Mouse (Mus musculus) spleen, adult 2 months (tissue): ENCODE measurements at regions not wholly inside any gene's neighbourhood (a gene's known extent, or its start where the extent isn't known, plus 50 kb on each side); places are given as distances from the start of the nearest gene placed in this dataset.

Experiments used
- DNase-seq, 2 experiments: peaks; one replicate each; pipeline versions ENCODE4 v3.0.0 to v3.0.0-alpha.2; 2012 to 2021; ENCODE audit warnings: low spot score in 2 of 2, low read depth in 1 of 2
- H3K27ac ChIP-seq: fragments of 200-500 bp; 2 replicates; pipeline ENCODE4 v1.5.1; 2012; ENCODE audit warnings: low read length, inconsistent platforms; ENCODE audit not compliant: insufficient read depth
- H3K27me3 ChIP-seq: fragments of 200-500 bp; 2 replicates; pipeline ENCODE4 v1.6.1; 2012; ENCODE audit warnings: mild to moderate bottlenecking, moderate library complexity, low read length, inconsistent platforms; ENCODE audit not compliant: control insufficient read depth, insufficient read depth
- H3K36me3 ChIP-seq: fragments of 200-500 bp; 2 replicates; pipeline ENCODE4 v1.6.1; 2012; ENCODE audit warnings: mild to moderate bottlenecking, low read length, inconsistent platforms; ENCODE audit not compliant: control insufficient read depth, insufficient read depth
- H3K4me1 ChIP-seq: fragments of 200-500 bp; 2 replicates; pipeline ENCODE4 v1.6.1; 2011; ENCODE audit warnings: inconsistent platforms; ENCODE audit not compliant: control insufficient read depth, insufficient read depth, insufficient read length
- H3K4me3 ChIP-seq: fragments of 200-500 bp; 2 replicates; pipeline ENCODE4 v1.5.1; 2011; ENCODE audit warnings: mild to moderate bottlenecking, inconsistent platforms; ENCODE audit not compliant: insufficient read depth, insufficient read length; ENCODE audit errors: extremely low read depth
- CTCF ChIP-seq: fragments of 200-500 bp; IDR thresholded peaks from 2 replicates; pipeline ENCODE4 v1.5.1; 2011; ENCODE audit warnings: mild to moderate bottlenecking, inconsistent platforms; ENCODE audit not compliant: insufficient read depth, insufficient read length, insufficient replicate concordance; ENCODE audit errors: extremely low read depth
- POLR2A ChIP-seq: fragments of 200-500 bp; IDR thresholded peaks from 2 replicates; pipeline ENCODE4 v1.6.1; 2011; ENCODE audit warnings: low read depth, low read length, inconsistent platforms
- WGBS: fragments of 180-500 bp; shearing (Covaris S2); methylation state at CpG from one replicate; pipeline ENCODE4 v1.1.7; 2018; 5-methylcytosine and 5-hydroxymethylcytosine counted together

DNA sequence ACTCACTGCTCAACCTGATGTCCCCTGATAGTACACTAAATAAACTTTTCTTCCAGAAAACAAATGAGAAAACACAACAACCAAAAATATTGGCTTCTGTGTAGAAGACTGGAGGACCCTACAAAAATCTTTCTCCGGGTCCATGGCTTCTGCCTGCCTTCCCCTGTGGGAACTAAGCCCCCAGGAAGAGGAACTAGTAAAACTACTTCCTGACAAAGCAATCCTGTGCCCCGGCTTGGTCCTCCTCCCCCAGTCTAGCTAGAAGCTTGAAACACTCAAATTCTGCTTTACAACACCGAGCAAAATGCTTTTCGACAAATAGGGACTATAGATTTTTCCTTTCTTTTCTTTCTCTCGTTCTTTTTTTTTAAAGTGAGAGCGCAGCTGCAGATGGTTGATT lies 51.3 kb upstream of the Mki67 start:
- TF ChIP-seq CTCF (no peak), POLR2A (no peak)
- H3K4me3 ChIP-seq = no peak overlapping the region
- WGBS = 27% methylated on average over 6 of the region's 6 CpGs
- H3K36me3 ChIP-seq = no peaks in the 10 kb centered on the region
- H3K27me3 ChIP-seq = no peaks in the 10 kb centered on the region
- no peak overlapping the region for H3K27ac ChIP-seq
- no peak for DNase-seq
- no peaks in the 10 kb centered on the region for H3K4me1 ChIP-seq

DNA sequence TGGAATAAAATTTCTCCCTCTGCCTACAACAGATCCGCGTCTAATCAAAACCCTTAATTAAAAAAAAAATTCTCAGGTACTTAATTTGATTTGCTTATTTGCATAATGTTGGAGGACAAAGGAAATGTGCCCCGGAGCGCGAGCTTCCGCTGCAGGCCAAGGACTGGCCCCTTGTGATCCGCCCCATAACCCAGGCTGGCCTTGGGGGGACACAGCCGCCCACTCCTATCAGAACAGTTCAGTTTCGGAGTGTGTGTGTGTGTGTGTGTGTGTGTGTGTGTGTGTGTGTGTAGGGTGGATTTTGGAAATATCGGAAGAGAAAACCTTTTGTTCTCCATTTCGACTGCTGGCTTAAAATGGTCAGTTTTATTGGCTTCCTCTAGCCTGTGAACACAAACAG lies 51.9 kb upstream of the Mki67 start:
- no peak for DNase-seq
- Histone ChIP-seq H3K4me3 (no peak overlapping the region), H3K27me3 (no peaks in the 10 kb centered on the region; the same call in 1 of the 2 replicates), H3K4me1 (no peaks in the 10 kb centered on the region), H3K36me3 (no peaks in the 10 kb centered on the region), H3K27ac (no peak overlapping the region)
- TF ChIP-seq POLR2A = no peak
- no peak for TF ChIP-seq CTCF
- 91% methylated on average over 11 of the region's 11 CpGs for WGBS

DNA sequence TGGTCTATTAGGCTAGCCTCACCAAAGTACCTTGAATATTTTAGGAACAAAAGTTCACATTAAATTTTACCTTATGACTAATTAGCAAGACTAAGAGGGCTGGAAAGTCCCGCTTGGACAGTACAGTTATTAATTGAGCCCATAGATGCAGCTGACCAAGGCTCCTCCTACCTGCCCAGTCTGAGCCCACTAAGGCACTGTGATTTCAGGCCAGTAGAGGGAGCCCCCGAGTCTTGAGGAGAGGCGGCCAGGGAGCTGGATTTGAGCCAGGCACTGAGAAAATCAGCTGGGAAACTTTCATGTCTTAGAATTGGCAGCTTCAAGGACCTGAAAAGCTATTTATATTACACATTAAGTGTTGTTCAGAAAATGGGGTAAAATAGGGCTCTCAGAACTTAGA lies 52.4 kb upstream of the Mki67 start:
- Histone ChIP-seq H3K27me3 (no peaks in the 10 kb centered on the region; the same call in 1 of the 2 replicates), H3K4me1 (no peaks in the 10 kb centered on the region), H3K36me3 (no peaks in the 10 kb centered on the region), H3K27ac (no peak overlapping the region), H3K4me3 (no peak overlapping the region)
- WGBS = 14% methylated on average over 3 of the region's 3 CpGs
- DNase-seq = peak; percentile 14 to 62
- TF ChIP-seq CTCF = peak; percentile 68; the same call in 1 of the 2 replicates
- no peak for TF ChIP-seq POLR2A

DNA sequence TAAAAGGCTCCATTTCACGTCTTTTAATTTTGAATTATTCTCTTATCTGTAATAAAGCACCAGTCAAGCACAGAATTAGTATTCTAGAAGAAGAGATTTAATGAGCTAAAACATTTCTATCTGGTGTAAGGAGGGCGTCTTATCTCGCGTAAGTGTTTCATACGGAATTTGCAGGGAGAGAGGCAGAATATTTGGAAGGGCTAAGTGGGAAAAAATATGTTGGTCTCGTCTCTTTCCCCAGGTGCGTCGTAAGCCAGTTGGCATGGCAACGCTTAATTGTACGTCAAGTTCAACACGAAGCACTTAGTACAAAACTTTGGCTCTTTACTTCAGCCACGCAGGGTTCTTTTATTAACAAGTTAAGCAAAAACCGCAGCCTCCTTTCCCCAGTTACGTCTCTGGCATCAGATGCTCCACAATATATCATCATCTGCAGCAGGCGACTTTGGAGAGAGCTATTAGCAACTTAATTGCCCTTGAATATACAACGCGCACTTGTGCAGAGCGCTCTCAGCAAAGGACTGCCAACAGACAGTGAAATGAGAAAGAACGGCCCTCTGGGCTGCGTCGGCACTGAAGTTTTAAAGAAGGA lies 53.0 kb upstream of the Mki67 start:
- H3K4me1 ChIP-seq = no peaks in the 10 kb centered on the region
- TF ChIP-seq POLR2A = no peak
- no peak for TF ChIP-seq CTCF
- WGBS = 85% methylated on average over 21 of the region's 21 CpGs
- H3K4me3 ChIP-seq = no peak overlapping the region
- no peaks in the 10 kb centered on the region for H3K36me3 ChIP-seq
- H3K27ac ChIP-seq = no peak overlapping the region
- no peaks in the 10 kb centered on the region; the same call in 1 of the 2 replicates for H3K27me3 ChIP-seq
- DNase-seq = no peak

DNA sequence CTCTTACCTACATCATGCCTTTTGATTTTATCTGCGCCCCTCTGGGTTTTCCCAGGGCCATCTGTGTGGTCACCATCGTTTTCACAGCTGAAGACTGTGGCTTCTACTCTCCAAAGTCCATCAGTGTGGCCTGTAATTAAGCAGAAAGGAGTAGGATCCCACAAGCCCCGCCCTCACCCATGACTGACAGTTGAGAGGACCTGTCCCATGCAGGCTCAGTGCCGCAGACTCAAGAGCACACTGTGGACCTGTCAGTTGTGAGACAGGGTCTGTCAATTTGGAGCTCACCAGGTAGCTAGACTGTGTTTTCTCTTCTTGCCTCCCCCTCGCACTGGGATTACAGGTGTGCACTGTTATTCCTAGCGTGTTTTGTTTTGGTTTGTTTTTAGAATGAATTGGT lies 53.9 kb upstream of the Mki67 start:
- no peak overlapping the region for H3K4me3 ChIP-seq
- no peaks in the 10 kb centered on the region; the same call in 1 of the 2 replicates for H3K27me3 ChIP-seq
- WGBS = 70% methylated on average over 6 of the region's 6 CpGs

DNA sequence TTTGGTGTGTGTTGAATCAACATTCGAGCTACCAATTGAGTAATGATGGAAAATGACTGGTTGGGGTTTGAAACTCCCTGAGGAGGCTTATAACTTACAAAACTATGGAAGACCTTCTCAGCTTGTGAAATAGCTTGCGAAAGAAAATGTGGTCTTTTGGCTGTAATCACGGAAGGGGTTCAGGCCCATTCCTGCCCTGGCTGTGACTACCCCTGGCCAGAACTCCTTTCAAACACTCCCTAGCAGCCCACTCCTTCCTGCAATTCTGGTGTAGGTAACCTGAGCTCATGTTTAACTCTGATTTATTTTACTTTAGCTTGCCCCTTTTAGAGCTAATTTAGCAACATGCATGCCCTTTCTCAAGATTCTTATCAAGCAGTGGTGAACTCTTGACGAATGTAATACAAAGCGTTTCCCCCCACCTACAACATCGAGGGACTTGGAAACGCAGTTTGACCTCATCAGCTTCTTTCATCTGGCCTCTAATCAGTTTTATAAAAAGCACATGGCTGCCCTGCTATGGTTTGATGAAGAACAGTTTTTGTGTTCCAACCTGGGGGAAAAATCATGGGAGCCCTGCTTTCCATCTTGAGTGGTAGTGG lies 59.8 kb upstream of the Mki67 start:
- no peak overlapping the region for H3K27ac ChIP-seq
- no peaks in the 10 kb centered on the region for H3K36me3 ChIP-seq
- TF ChIP-seq POLR2A (no peak), CTCF (no peak)
- WGBS = 80% methylated on average over 7 of the region's 7 CpGs
- H3K4me3 ChIP-seq = no peak overlapping the region
- DNase-seq = no peak
- no peaks in the 10 kb centered on the region; the same call in 1 of the 2 replicates for H3K27me3 ChIP-seq
- H3K4me1 ChIP-seq = no peaks in the 10 kb centered on the region

More for the DNA sequence above, 53.9 kb upstream of the Mki67 start:
- Histone ChIP-seq H3K27ac (no peak overlapping the region), H3K36me3 (no peaks in the 10 kb centered on the region), H3K4me1 (no peaks in the 10 kb centered on the region)
- TF ChIP-seq CTCF (no peak), POLR2A (no peak)
- no peak for DNase-seq

- H3K36me3 ChIP-seq = no peaks in the 10 kb centered on the region
- no peak overlapping the region for H3K4me3 ChIP-seq
- no peak for DNase-seq
- H3K27ac ChIP-seq = no peak overlapping the region
- H3K27me3 ChIP-seq = no peaks in the 10 kb centered on the region
- no peak for TF ChIP-seq CTCF
- no peak for TF ChIP-seq POLR2A
- 91% methylated on average over 1 of the region's 1 CpGs for WGBS
- no peaks in the 10 kb centered on the region for H3K4me1 ChIP-seq
These were observed 74.0 kb upstream of the Mki67 start for GRCm38 (mm10) chr7:135790167-135790566.
